Mouse (Mus musculus) thymus, postnatal 14 days (tissue): ENCODE measurements around the gene Negr1.

Experiments used
- DNase-seq: peaks from one replicate; pipeline ENCODE4 v3.0.0; 2021

Negr1 gene

GRCm38 (mm10) chr3:157268742-157269141, 707.1 kb downstream of the Negr1 start:
- DNase-seq = no peak

DNA sequence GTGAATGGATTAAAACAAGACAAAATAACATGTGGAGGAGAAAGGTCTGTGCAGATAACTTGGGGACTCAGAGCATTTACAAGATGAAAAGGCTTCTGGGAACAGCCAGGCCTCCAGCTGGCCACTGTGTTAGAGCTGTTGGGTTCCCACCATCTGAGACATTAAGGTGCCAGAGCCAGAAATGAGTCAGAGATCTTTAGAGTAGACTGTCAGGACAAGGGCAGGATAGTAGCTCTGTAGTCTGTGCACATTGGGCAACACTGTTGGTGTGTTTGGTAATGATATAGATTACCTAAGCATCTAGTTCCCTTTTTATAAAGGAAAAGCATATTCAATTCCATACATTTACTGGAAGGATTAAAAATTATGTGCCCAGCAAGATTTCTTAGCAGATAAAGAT, 710.8 kb downstream of the Negr1 start:
- no peak for DNase-seq

GRCm38 (mm10) chr3:157274143-157274542, 712.5 kb downstream of the Negr1 start:
- DNase-seq = no peak

GRCm38 (mm10) chr3:157279717-157280116, 718.1 kb downstream of the Negr1 start:
- DNase-seq = no peak

GRCm38 (mm10) chr3:157281259-157281658, 719.7 kb downstream of the Negr1 start:
- no peak for DNase-seq

DNA sequence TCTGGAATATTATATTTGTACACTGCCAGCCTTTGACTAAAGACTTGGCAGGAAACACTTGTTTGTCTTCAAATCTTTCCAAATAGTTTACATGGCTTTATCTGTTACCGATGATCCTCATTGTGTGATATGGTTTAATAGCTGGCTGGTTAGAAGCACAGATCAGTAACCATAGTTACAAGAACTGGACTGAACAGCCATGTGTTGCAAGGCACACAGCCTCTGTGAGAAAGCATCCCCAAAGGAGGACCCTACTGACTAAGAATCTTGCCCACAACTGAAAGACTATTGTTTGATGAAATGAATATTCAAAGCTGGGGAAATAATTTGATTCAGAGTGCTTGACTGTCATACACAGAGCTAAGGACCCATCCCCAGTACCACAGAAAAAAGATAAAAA, 729.7 kb downstream of the Negr1 start:
- no peak for DNase-seq

DNA sequence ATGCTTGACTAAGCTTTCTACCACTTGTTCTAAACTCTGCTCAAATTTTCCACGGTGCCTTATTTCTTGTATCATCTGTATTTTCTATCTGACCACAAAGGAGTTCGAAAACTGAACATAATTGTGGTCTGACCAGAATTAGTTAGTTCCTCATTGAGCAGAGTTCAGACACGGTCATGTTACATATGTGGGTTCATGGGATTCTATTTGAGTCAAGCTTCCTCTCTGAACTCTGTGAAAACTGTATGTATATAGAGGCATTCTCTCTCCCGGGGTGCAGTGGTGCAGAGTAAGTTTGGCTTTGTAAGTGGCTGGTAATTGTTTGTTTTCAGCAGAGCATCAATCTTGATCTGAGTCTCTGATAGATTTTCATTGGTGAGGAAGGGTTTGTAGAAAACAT, 735.6 kb downstream of the Negr1 start:
- DNase-seq = no peak

DNA sequence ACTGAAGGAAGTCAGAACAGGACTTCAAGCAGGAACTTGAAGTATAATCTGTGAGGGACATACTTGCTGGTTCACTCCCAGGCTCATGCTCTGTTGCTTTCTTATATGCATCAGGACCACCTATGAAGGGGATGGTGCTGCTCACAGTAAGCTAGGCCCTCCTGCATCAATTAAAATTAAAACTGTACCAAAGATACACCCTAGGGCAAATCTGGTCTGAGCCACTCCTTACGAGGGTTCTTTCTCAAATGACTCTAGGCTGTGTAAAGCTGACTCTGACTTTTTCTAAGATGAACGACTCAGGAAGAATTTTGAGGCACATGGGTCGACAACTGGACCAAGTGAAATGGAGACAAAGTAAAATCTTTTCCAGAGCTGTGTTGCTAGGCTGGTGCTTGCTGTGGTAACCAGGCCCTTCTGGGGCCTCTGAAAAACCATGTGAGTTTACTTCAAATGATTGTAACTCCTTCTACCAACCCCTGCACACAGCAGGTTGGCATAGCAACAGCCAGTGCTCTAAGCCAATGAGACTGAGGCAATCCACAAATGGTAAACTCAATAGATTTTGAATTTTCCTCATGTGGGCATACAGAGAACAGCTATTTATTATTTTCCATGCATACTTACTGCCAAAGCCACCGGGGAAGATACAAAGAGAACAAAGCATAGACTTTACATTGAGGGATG, 742.0 kb downstream of the Negr1 start:
- no peak for DNase-seq

- DNase-seq = no peak
Observed at GRCm38 (mm10) chr3:157321081-157321573, 759.5 kb downstream of the Negr1 start.

- DNase-seq = no peak
Observed at GRCm38 (mm10) chr3:157321834-157322233, 760.2 kb downstream of the Negr1 start.

- no peak for DNase-seq
Observed at GRCm38 (mm10) chr3:157334169-157334568, 772.6 kb downstream of the Negr1 start.

DNA sequence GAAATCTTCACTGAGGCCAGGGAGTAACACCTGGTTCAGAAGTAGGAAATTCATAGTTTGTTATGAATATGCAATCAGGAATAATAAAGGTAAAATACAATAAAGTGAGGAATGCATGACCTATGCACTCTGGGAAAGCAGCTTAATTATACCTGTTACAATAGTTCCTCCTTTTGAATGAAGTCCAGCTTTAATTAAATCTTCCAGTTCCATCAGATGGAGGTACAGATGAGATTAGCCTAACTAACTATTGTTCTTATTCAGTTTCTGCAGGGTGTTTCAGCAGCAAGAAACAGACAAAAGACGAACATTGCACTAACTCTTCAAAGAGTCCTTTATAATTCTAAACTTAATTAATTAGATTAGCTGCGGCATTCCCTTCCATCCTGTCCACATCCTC, 787.9 kb downstream of the Negr1 start:
- no peak for DNase-seq

GRCm38 (mm10) chr3:157358905-157359304, 797.3 kb downstream of the Negr1 start:
- no peak for DNase-seq

DNA sequence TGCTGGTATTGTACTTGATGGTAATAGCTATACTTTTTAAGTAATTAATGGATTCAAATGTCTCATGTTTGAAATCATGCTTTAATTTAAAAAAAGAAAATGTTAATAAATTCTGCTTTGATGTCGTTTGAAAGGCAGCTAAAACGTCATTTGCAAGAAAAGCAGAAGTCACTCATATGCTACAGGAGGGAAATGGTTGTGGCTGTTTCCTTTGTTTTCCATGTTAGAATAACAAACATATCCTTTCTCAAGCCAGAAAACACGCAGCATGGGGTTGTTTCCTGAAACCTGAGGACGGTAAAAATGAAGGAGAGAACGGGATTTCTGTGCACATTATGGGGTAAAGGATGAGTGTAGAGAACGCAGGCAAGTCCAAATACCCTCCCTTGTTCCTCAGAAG, 798.2 kb downstream of the Negr1 start:
- DNase-seq = no peak
